Mouse (Mus musculus) adrenal gland, adult 8-10 months (tissue): ENCODE measurements around the gene Trim58. TPM values are rescaled to one million over a fixed set of nuclear protein-coding genes. Genes with fewer than 3 reads are reported as not detected.

Experiments
- DNase-seq: peaks from one replicate; pipeline ENCODE4 v3.0.0; 2022
- total RNA-seq, 4 experiments: library from RNA; stranded (reverse); gene quantifications; 2 replicates each; pipeline ENCODE4 v1.2.4; 2022

Trim58 gene
- total RNA-seq, 4 experiments from 2014 or later: not detected

DNA sequence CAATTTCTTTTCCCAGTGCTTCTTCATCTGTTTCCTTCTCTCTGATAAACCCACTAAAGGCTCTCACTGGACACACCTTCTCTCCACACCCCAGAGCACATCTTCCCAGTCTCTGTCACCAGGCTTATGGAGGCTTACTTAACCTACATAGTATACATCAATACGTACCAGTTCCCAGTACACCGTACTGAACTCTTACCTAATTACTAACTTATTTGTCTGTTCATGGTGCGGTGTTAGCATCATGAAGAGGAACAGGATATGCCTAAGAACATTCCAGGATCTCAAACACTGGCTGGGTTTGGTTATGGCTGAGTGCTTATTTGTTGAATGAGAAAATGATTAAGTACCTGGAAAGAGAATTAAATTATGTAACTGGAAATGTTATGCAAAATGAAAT lies 14.9 kb downstream of the Trim58 start:
- no peak for DNase-seq

DNA sequence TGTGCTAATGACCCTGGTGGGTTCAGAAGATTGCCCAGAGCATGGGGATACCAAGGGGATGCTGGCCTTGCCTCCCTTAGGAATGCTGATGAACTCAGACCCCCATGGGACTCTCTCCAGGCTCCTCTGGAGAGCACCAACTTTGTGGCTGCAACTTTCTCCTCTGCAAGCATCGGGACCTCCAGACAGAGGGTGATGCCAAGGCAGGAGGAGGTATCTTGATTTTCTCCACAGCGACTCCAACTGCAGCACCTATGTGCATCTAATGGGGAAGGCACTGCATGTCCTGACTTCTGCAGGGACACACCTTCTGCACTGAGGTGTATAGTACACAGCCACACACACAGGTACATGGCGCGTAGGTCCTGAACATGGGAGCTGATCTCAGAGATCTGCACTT lies 18.3 kb downstream of the Trim58 start, which contains the start of gene Olfr322:
TSS of gene Olfr322 (plus strand) at position 187 of the 400 bp plus-strand sequence.
- no peak for DNase-seq

DNA sequence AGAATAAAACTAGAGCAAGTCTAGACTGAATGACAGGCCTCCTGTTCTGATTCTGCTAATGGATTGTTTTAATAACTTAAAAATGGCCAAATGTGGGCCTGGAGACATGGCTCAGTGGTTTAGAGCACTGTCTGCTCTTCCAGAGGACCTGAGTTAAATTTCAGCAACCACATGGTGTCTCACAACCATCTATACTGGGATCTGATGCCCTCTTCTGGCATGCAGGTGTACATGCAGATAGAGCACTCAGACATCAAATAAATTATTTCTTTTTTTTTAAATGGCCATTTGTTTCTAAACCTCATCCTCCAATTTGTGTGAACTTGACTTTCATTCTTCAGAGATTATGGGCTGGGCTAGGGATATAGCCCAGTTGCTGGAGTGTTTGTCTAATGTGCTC lies 29.0 kb downstream of the Trim58 start:
- no peak for DNase-seq

DNA sequence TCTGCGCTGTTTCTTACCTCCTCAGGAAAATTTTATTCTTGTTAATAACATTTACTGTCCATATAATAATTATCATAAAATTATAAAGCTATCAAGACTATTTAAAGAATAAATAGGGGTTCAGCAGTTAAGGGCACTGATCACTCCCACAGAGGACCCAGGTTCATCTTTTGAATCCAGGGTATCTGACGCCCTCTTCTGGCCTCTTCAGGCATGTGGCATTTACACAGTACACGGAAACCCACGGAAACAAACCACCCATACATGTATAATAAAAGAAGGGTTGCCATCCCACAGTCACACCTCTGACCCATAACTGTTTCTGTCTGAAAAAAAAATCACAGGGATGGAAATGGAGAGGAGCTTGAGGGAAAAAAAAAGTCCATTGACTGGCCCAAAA lies 31.6 kb downstream of the Trim58 start:
- DNase-seq: no peak

DNA sequence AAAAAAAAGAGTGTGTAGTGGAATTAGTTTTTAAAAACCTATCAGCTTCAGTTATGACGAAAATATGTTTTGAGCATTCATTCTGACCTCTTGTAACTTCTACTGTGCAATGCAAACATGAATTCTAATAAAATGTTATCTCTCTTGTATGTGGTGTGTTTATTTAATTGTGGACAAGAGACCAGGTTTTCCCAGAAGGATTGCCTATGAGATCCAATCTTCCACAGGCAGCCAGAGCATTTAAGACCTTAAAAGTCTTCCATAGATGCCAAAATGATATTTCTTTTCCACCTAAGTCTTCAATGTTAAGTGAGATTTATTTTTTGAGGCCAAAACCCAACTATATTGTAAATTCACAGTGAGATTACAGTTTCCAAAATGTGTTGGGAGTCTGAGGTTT lies 40.5 kb downstream of the Trim58 start, which contains the start of gene Olfr320:
TSS of gene Olfr320 (plus strand) at position 301 of the 400 bp plus-strand sequence.
- DNase-seq: no peak

DNA sequence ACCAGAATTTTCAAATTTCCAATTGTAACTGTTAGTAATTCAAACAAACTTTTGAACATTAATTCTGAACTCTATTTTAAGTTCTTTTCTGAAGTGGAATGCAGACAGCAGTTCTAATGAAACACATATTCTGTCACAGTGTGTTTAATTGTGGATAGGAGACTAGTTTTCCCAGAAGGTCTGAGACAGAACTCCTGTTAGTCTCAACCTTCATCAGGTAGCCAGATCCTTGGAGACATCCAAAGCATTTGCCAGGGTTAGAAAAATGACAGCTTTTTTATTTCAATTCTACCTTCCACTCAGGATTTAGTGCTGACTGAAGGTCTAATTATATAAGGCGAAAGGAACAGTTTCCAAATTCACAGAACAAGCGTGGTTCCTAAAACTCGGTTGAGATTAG lies 58.6 kb downstream of the Trim58 start, which contains the start of gene Olfr319:
TSS of gene Olfr319 (plus strand) at position 301 of the 400 bp plus-strand sequence.
- DNase-seq: no peak

Other genes with a start within 250 kb of the Trim58 start
- gene 1810065E05Rik, start 219.4 kb upstream of the Trim58 start, total RNA-seq: not detected
- gene Gm12253, start 207.9 kb upstream of the Trim58 start, total RNA-seq: not detected
- gene Lypd9, start 187.5 kb upstream of the Trim58 start, total RNA-seq: not detected
- gene Olfr30, start 178.2 kb upstream of the Trim58 start, total RNA-seq: not detected
- not detected for gene Olfr332, start 147.9 kb upstream of the Trim58 start, total RNA-seq
- gene Olfr331, start 137.9 kb upstream of the Trim58 start, total RNA-seq: not detected
- gene Olfr330, start 105.6 kb upstream of the Trim58 start, total RNA-seq: 1 to 10 TPM in 3 of 4 experiments, under 1 TPM in 1; 0.49 to 1.8 (median 1.5) TPM
- 1 to 10 TPM in 1 of 4 experiments, under 1 TPM in 3; 0.22 to 1.2 (median 0.71) TPM for gene Olfr329-ps, start 94.0 kb upstream of the Trim58 start, total RNA-seq
- under 1 TPM; 0.31 to 0.73 (median 0.40) TPM for gene Olfr328, start 84.8 kb upstream of the Trim58 start, total RNA-seq
- gene Olfr224, start 69.9 kb upstream of the Trim58 start, total RNA-seq: not detected
- not detected for gene Olfr325, start 62.7 kb upstream of the Trim58 start, total RNA-seq
- gene Olfr324, start 45.4 kb upstream of the Trim58 start, total RNA-seq: not detected
- not detected for gene 2210407C18Rik, start 24.4 kb upstream of the Trim58 start, total RNA-seq
- not detected for gene Olfr323, start 10.0 kb upstream of the Trim58 start, total RNA-seq
- gene Olfr322, start 18.3 kb downstream of the Trim58 start, total RNA-seq: not detected
- not detected for gene Olfr320, start 40.6 kb downstream of the Trim58 start, total RNA-seq
- gene Olfr319, start 58.7 kb downstream of the Trim58 start, total RNA-seq: not detected
- not detected for gene Olfr318, start 83.5 kb downstream of the Trim58 start, total RNA-seq
- not detected for gene Olfr317, start 98.7 kb downstream of the Trim58 start, total RNA-seq
- not detected for gene Olfr316, start 112.3 kb downstream of the Trim58 start, total RNA-seq
- not detected for gene Olfr315, start 132.7 kb downstream of the Trim58 start, total RNA-seq
- not detected for gene Olfr314, start 142.5 kb downstream of the Trim58 start, total RNA-seq
- 1 to 10 TPM; 2.4 to 3.7 (median 2.9) TPM for gene Fam183b, start 161.5 kb downstream of the Trim58 start, total RNA-seq
- not detected for gene Olfr313, start 174.5 kb downstream of the Trim58 start, total RNA-seq
- not detected for gene Olfr312, start 188.8 kb downstream of the Trim58 start, total RNA-seq
- gene Olfr311, start 198.8 kb downstream of the Trim58 start, total RNA-seq: not detected
- 10 to 100 TPM in 2 of 4 experiments, 1 to 10 TPM in 2; 4.4 to 15.0 (median 10.3) TPM for gene Gm12258, start 206.7 kb downstream of the Trim58 start, total RNA-seq
- gene 2810021J22Rik, start 226.8 kb downstream of the Trim58 start, total RNA-seq: 10 to 100 TPM in 1 of 4 experiments, 1 to 10 TPM in 3; 4.7 to 10.8 (median 7.9) TPM